Mouse (Mus musculus) cerebellum, postnatal 14 days (tissue): ENCODE data around the gene Ndufaf7.

Experiments
- DNase-seq, 2 experiments: peaks; one replicate each; pipeline ENCODE4 v3.0.0; 2021; ENCODE audit warnings: mixed read lengths in 2 of 2

Gene Ndufaf7

DNA sequence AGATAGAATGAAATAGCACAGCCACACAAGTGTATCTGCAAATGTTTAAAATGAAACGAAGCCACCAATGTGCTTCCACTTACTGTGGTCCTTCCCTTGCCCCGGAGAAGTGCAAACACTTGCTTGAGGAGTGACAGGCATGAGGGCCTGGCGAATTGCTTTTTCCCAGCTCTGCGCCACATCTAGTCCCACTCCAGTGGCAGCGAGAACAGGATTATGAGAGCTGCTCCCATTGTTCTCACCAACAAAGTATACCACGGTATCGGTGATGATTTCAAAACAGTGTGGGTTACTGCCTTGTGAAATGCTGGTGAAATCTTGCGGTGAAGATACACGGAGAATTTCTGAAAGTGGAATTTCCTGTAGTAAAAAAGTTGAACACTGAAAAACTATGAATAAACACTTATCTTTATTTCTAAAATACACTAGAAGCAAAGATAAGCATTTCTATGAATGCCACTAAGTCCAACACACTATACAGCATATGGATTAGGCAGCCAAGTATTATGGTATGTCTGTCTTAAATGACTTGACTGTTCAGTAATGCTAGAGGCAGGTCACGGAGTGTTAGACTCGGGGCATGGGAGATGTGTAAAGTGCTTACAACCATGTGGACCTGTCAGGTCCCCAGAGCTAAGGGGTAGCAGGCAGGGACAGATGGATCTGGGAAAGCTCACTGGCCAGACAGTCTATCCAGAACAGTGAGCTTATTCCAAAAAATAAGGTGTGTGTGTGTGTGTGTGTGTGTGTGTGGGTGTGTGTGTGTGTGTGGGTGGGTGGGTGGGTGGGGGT, 29.4 kb downstream of the Ndufaf7 start:
- DNase-seq, result no peak

DNA sequence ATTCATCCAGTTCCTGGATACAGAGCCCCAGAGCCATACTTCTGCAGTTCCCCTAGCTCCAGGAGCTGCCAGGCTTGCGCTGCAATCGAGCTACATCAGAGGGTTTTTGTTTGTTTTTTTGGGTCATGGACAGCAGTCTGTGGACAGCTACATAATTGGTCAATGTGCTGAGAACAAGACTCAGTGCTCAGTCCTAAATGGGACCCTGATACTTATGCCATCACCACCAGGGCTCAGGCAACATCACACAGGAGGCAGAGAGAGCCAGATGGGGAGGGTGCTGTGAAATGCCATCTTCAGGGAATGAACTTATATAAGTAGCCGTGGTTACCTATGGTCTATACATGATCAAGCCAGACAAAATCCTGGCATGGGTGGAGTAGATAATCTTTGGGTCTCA, 31.6 kb downstream of the Ndufaf7 start:
- no peak for DNase-seq

DNA sequence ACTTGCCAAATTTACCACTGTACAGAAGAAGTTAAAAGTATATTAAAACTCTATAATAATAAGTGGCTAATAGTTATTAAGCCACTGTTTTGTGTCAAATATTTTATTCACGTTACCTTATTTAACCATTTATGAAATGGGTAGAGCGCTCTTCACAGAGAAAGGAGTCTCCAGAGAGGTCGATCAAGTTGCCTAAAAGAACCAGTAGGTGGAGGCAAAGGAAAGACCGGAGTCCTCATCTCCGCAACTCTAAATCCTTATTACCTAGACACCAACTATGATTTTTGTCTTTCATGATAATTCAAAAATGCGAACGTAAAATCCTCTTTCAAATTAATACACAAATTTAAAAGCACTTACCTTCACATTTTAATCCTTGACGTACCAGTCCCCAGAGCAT, 46.2 kb downstream of the Ndufaf7 start:
- DNase-seq, result no peak

DNA sequence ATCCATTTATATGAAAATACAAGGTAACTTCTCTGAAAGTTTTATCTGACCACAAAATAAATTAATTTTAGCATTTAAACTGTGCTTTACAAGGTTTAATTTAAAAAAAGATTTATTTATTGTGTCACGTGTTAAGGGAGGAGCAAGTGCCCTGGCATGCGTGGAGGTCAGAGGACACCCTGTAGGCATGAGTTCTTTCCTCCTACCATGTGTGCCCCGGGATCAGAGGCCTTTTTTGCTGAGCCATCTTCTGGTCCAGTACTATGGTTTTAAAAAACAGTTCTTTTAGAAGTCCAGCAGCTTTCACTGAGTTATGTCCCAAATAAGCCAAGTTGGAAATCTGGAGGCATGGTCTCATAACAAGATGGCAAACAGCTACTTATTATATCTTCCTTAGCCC, 46.8 kb downstream of the Ndufaf7 start:
- no peak for DNase-seq

DNA sequence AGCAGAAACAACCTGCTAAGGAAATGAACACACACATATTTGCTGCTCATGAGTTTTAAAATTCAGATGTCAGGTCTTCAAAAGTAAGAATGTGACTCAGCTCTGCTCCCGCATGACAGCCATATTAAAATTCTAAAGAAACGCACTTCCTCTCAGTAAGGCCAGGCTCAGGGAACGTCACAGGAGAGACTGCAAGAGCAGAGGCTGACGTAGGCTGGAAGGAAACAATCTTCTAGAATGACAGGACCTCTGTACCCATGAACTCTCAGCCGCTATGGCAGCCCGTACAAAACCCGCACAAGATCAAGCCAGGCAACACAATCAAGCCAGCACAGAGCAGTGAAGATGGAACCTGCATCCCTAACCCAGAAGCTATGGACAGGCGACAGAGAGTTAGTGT, 52.1 kb downstream of the Ndufaf7 start:
- DNase-seq, result no peak

DNA sequence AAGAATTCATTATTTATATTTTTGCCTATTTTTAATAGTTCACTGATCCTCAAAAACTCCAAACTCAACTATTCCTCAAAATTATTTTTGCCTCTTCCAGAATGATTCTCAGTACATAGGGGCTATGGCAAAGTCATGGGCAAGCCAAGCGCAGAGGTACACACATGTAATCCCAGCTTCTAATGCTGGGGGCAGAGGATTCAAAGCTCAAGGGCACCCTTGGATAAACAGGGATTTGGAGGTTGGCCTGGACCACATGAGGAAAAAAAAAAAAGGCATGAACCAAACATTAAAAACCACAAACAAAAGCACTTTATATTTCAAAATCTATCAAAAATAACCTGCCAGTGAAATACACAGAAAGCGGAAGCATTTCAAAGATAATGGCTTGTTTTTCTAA, 54.6 kb downstream of the Ndufaf7 start:
- no peak for DNase-seq

DNA sequence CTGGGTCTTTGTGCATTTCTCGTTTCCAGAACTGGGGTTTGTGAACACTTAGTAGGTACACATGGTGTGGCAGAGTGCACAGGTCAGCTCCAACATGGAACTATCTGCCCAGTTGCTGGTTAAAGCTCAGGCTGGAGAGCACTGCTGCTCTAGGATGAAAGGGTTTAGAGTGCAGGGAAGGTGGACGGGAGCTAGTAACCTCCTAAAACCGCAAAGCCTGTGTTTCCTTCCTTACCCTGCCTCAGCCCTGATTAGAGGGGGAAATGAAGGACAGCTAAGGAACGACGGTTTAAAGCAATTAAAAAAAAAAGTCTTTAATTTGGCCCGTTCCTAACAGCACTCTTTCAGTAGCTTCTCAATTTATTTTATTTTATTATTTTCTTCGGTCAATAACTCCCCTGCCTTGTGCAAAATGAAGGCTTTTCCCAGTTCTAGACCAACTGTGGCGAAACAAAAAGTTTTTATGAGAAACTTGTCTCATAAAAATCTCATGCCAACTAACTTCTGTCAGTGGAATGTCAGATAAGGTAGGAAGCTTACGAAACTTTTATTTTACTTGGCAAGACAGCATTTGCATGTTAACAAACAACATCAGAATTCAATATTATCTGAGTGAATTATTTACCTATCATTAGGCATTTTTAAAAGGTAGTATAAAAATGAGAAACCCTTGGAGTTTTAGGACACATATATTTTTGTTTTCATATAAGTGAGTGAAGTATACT, 55.5 kb downstream of the Ndufaf7 start:
- no peak for DNase-seq

DNA sequence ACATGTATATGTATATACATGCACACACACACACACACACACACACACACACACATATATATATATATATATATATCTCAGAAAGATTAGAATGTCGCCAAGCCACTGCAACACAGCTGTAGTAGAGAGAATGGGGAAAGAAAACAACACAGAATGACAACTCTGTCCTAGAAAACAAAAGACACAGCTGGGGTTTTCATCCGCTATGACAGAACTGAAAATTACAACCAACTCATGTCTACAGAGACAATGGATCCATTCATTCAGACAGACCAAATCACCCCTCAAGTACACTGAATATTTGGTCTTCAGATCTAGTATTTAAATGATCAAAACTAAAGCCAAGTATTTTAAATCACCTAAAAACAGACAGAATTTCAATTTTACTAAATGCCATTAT, 56.7 kb downstream of the Ndufaf7 start:
- DNase-seq, result no peak

DNA sequence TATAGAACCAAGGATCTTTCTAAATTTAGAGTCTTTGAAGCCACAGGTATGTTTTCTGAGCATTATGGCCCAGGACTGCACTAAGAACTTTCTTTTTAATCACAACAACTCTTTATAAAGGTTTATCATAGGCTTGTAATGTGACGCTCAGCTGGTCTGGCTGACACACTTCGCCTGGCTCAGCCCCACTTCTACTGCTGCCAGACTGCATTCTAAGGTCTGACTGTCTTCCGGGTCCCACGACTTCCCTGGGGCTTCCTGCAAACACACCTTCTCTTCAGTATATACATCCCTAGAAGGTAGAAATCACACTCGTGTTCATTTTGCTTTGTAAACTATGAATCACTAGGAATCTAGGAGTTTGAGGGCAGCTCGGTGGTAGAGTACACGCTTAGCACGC, 57.4 kb downstream of the Ndufaf7 start:
- DNase-seq, result no peak

DNA sequence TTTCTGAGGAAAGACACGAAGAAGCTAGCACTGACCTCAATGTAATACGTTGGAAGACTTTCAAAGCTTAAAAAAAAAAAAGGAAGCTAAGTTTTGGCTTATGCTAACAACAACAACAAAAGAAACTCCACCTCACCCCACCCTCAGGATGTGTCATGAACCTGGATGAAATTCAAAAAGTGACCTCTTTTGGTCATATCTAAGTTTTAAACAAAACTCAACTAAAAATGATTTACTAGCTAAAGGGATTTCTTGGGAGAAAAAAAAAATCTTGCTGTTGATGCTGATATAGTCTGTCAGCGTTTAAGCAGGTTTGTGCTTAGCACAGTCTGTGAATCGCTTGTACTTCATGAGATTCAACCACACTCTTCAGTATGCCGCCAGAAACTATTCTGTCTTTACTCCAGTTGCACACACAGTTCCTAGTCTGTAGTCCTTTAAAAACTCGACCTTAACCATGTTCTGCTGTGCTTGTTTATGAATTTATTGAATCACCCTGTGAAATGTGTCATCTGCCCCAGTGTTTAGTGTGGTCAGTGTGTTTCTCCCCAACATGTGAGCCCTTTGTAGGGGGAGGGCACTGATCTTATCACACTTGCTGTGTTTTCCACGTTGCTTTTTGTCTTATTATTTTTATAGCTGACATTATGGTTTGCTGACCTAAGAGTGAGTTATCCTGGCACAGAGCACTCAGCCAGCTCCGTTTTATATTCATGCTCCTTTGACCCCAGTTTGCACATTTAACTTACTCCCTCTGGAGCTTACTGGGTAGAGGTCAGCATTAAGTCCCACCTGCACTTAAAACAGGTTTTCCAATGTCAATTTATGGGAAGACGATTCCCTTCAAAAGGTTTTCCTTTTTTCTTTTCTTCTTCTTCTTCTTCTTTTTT, 58.2 kb downstream of the Ndufaf7 start:
- DNase-seq, result no peak
